Mouse (Mus musculus): ENCODE results near the gene Tomm40.

- TF ChIP-seq CTCF (IDR thresholded peaks at IDR 0.05; ENCODE audit: low read depth) (no peak), EP300 (IDR thresholded peaks at IDR 0.05; ENCODE audit: low read depth) (peak; percentile 98)
Measured at GRCm38 (mm10) chr7:19652614-19653013, 62.6 kb downstream of the Tomm40 start.
